Mouse (Mus musculus) MEL (cell line): ENCODE measurements around the gene Olfr678. TPM values are rescaled to one million over a fixed set of nuclear protein-coding genes. Genes with fewer than 3 reads are reported as not detected.

Experiments used
- DNase-seq: peaks from one replicate; pipeline ENCODE4 v3.0.0; 2011; ENCODE audit warnings: low read depth, low spot score
- H3K27ac ChIP-seq: 2 replicates; pipeline ENCODE4 v1.5.1; 2012; ENCODE audit warnings: low read depth, mild to moderate bottlenecking, control low read depth, low read length, moderate library complexity; ENCODE audit not compliant: control insufficient read depth
- H3K27me3 ChIP-seq, 2 experiments: fragments of 150-350 bp in 1 of 2; sonication (generic) in 1 of 2; 2 replicates each; pipeline ENCODE4 v1.6.1; 2012; ENCODE audit warnings: low read length in 2 of 2, mild to moderate bottlenecking in 2 of 2, improper control_type of control experiment in 1 of 2, moderate library complexity in 1 of 2; ENCODE audit not compliant: insufficient read depth in 2 of 2, control insufficient read depth in 1 of 2
- H3K36me3 ChIP-seq, 2 experiments: 2 replicates each; pipeline ENCODE4 v1.6.1; 2012 to 2014; ENCODE audit warnings: low read length in 2 of 2, improper control_type of control experiment in 1 of 2, inconsistent platforms in 1 of 2, mild to moderate bottlenecking in 1 of 2; ENCODE audit not compliant: insufficient read depth in 2 of 2, control insufficient read depth in 1 of 2
- H3K4me1 ChIP-seq, 2 experiments: fragments of 150-350 bp in 1 of 2; sonication (generic) in 1 of 2; 2 replicates each; pipeline ENCODE4 v1.6.1; 2012; ENCODE audit warnings: low read length in 2 of 2, improper control_type of control experiment in 1 of 2, mild to moderate bottlenecking in 1 of 2; ENCODE audit not compliant: insufficient read depth in 2 of 2, control insufficient read depth in 1 of 2
- H3K4me3 ChIP-seq, 2 experiments: fragments of 150-350 bp in 1 of 2; sonication (generic) in 1 of 2; 2 replicates each; pipeline ENCODE4 v1.5.1; 2012; ENCODE audit warnings: low read depth in 2 of 2, low read length in 2 of 2, mild to moderate bottlenecking in 2 of 2, moderate library complexity in 2 of 2, control low read depth in 1 of 2, improper control_type of control experiment in 1 of 2; ENCODE audit not compliant: control insufficient read depth in 1 of 2, insufficient read depth in 1 of 2
- H3K79me2 ChIP-seq: 2 replicates; pipeline ENCODE4 v1.6.1; 2012; ENCODE audit warnings: mild to moderate bottlenecking, low read length, moderate library complexity; ENCODE audit not compliant: control insufficient read depth, poor library complexity, insufficient read depth
- H3K9ac ChIP-seq: 2 replicates; pipeline ENCODE4 v1.6.1; 2012; ENCODE audit warnings: low read depth, mild to moderate bottlenecking, control low read depth, low read length, moderate library complexity; ENCODE audit not compliant: control insufficient read depth, poor library complexity, severe bottlenecking
- H3K9me3 ChIP-seq: fragments of 150-350 bp; sonication (generic); replicated peaks from 2 replicates; pipeline ENCODE4 v1.6.1; 2012; ENCODE audit warnings: mild to moderate bottlenecking, low read length, improper control_type of control experiment, moderate library complexity; ENCODE audit not compliant: insufficient read depth
- BHLHE40 ChIP-seq: IDR thresholded peaks from 2 replicates; pipeline ENCODE4 v1.6.1; 2012; ENCODE audit warnings: low read depth, mild to moderate bottlenecking, inconsistent platforms, low read length, improper control_type of control experiment, borderline replicate concordance
- CHD1 ChIP-seq: IDR thresholded peaks from 2 replicates; pipeline ENCODE4 v1.6.1; 2012; ENCODE audit warnings: low read depth, mild to moderate bottlenecking, inconsistent platforms, low read length, improper control_type of control experiment
- CHD2 ChIP-seq: IDR thresholded peaks from 2 replicates; pipeline ENCODE4 v1.6.1; 2011; ENCODE audit warnings: low read length, improper control_type of control experiment
- ELF1 ChIP-seq: IDR thresholded peaks from 2 replicates; pipeline ENCODE4 v1.6.1; 2014; ENCODE audit warnings: low read depth, mild to moderate bottlenecking, inconsistent platforms, low read length, improper control_type of control experiment, moderate library complexity
- EP300 ChIP-seq, 2 experiments: IDR thresholded peaks; 2 replicates each; pipeline ENCODE4 v1.6.1; 2011; ENCODE audit warnings: improper control_type of control experiment in 2 of 2, low read length in 2 of 2, low read depth in 1 of 2, mild to moderate bottlenecking in 1 of 2
- ETS1 ChIP-seq: IDR thresholded peaks from 2 replicates; pipeline ENCODE4 v1.6.1; 2012; ENCODE audit warnings: low read depth, mild to moderate bottlenecking, inconsistent platforms, low read length, improper control_type of control experiment, moderate library complexity
- GABPA ChIP-seq: IDR thresholded peaks from 2 replicates; pipeline ENCODE4 v1.6.1; 2012; ENCODE audit warnings: low read depth, mild to moderate bottlenecking, inconsistent platforms, low read length, improper control_type of control experiment, moderate library complexity
- GATA1 ChIP-seq: IDR thresholded peaks from 2 replicates; pipeline ENCODE4 v1.6.1; 2011; ENCODE audit warnings: low read depth, low read length, improper control_type of control experiment
- KAT2A ChIP-seq: conservative IDR thresholded peaks from 2 replicates; pipeline ENCODE4 v1.6.1; 2012; ENCODE audit warnings: low read depth, low read length, improper control_type of control experiment, inconsistent platforms
- MAFK ChIP-seq: IDR thresholded peaks from 2 replicates; pipeline ENCODE4 v1.6.1; 2011; ENCODE audit warnings: low read depth, mild to moderate bottlenecking, low read length, improper control_type of control experiment, borderline replicate concordance
- MAX ChIP-seq: IDR thresholded peaks from 2 replicates; pipeline ENCODE4 v1.6.1; 2011; ENCODE audit warnings: low read length, improper control_type of control experiment
- MXI1 ChIP-seq: IDR thresholded peaks from 2 replicates; pipeline ENCODE4 v1.6.1; 2011; ENCODE audit warnings: mild to moderate bottlenecking, low read depth, low read length, improper control_type of control experiment
- NELFE ChIP-seq: IDR thresholded peaks from 2 replicates; pipeline ENCODE4 v1.6.1; 2011; ENCODE audit warnings: low read depth, low read length, improper control_type of control experiment
- POLR2A ChIP-seq, 2 experiments: IDR thresholded peaks; 2 replicates each; pipeline ENCODE4 v1.6.1; 2011 to 2012; ENCODE audit warnings: low read length in 2 of 2, mild to moderate bottlenecking in 2 of 2, control low read depth in 1 of 2, improper control_type of control experiment in 1 of 2, low read depth in 1 of 2, moderate library complexity in 1 of 2; ENCODE audit not compliant: control insufficient read depth in 1 of 2, insufficient read depth in 1 of 2, poor library complexity in 1 of 2
- POLR2AphosphoS2 ChIP-seq: IDR thresholded peaks from 2 replicates; pipeline ENCODE4 v1.6.1; 2011; ENCODE audit warnings: low read length, improper control_type of control experiment
- RAD21 ChIP-seq: IDR thresholded peaks from 2 replicates; pipeline ENCODE4 v1.6.1; 2011; ENCODE audit warnings: mild to moderate bottlenecking, low read depth, low read length, improper control_type of control experiment
- SMC3 ChIP-seq: IDR thresholded peaks from 2 replicates; pipeline ENCODE4 v1.6.1; 2011; ENCODE audit warnings: low read depth, low read length, improper control_type of control experiment
- TAL1 ChIP-seq: IDR thresholded peaks from 2 replicates; pipeline ENCODE4 v1.6.1; 2012; ENCODE audit warnings: mild to moderate bottlenecking, inconsistent platforms, low read length, moderate library complexity, mixed read lengths
- UBTF ChIP-seq: IDR thresholded peaks from 2 replicates; pipeline ENCODE4 v1.6.1; 2012; ENCODE audit warnings: low read depth, mild to moderate bottlenecking, inconsistent platforms, low read length, improper control_type of control experiment, moderate library complexity, borderline replicate concordance; ENCODE audit not compliant: insufficient read depth
- USF2 ChIP-seq, 2 experiments: IDR thresholded peaks; 2 replicates each; pipeline ENCODE4 v1.6.1; 2011 to 2012; ENCODE audit warnings: improper control_type of control experiment in 2 of 2, low read length in 2 of 2, borderline replicate concordance in 1 of 2, inconsistent platforms in 1 of 2, low read depth in 1 of 2, mild to moderate bottlenecking in 1 of 2; ENCODE audit not compliant: insufficient read depth in 1 of 2
- ZC3H11A ChIP-seq: IDR thresholded peaks from 2 replicates; pipeline ENCODE4 v1.6.1; 2012; ENCODE audit warnings: low read depth, mild to moderate bottlenecking, inconsistent platforms, low read length, improper control_type of control experiment
- ZKSCAN1 ChIP-seq: IDR thresholded peaks from 2 replicates; pipeline ENCODE4 v1.6.1; 2012; ENCODE audit warnings: low read depth, mild to moderate bottlenecking, inconsistent platforms, low read length, improper control_type of control experiment, moderate library complexity
- ZMIZ1 ChIP-seq: IDR thresholded peaks from 2 replicates; pipeline ENCODE4 v1.6.1; 2012; ENCODE audit warnings: low read depth, mild to moderate bottlenecking, inconsistent platforms, low read length, improper control_type of control experiment, moderate library complexity
- ZNF384 ChIP-seq: IDR thresholded peaks from 2 replicates; pipeline ENCODE4 v1.6.1; 2012; ENCODE audit warnings: low read depth, mild to moderate bottlenecking, inconsistent platforms, low read length, improper control_type of control experiment
- polyA plus RNA-seq, 2 experiments: library from polyadenylated mRNA; stranded (reverse) in 1 of 2; unstranded in 1 of 2; fragments of >175 nt in 1 of 2; fragments of >200 nt in 1 of 2; gene quantifications; 2 replicates each; pipeline versions ENCODE4 v1.2.1 to v1.2.4; 2012; ENCODE audit warnings: low replicate concordance in 2 of 2, low read depth in 1 of 2; ENCODE audit not compliant: insufficient read length in 2 of 2, insufficient read depth in 1 of 2, missing spikeins in 1 of 2
- total RNA-seq: library from RNA; depleted of rRNA; stranded (reverse); fragments of 300-350 nt; gene quantifications from 2 replicates; pipeline ENCODE4 v1.2.3, GENCODE M21; 2012; rRNA removed

The Olfr678 gene
- not detected in 2 replicates for total RNA-seq
- polyA plus RNA-seq: not detected

- Histone ChIP-seq H3K27me3 (no peaks in the 10 kb centered on the region), H3K79me2 (no peaks in the 10 kb centered on the region), H3K4me3 (no peak within 1 kb of the TSS), H3K9ac (no peak within 1 kb of the TSS), H3K4me1 (no peaks in the 10 kb centered on the region), H3K27ac (no peak within 1 kb of the TSS), H3K9me3 (no peaks in the 10 kb centered on the region), H3K36me3 (no peaks in the 10 kb centered on the region)
- TF ChIP-seq POLR2AphosphoS2 (no peak), UBTF (no peak), NELFE (no peak), CHD1 (no peak), ZC3H11A (no peak), TAL1 (no peak), GABPA (no peak), ZNF384 (no peak), POLR2A (IDR thresholded peaks at IDR 0.05; ENCODE audit: control insufficient read depth in 1 of 2, insufficient read depth in 1 of 2, low read depth in 1 of 2, low read length in 2 of 2, poor library complexity in 1 of 2) (no peak), MAX (no peak), ELF1 (no peak), USF2 (IDR thresholded peaks at IDR 0.05; ENCODE audit: borderline replicate concordance in 1 of 2, insufficient read depth in 1 of 2, low read depth in 1 of 2, low read length in 2 of 2) (no peak), SMC3 (no peak), RAD21 (no peak), ETS1 (no peak)
- DNase-seq: no peak
Measured at GRCm38 (mm10) chr7:105064175-105064574, at the start of gene Olfr678. Olfr678 (plus strand) TSS chr7:105064475.

- no peaks in the 10 kb centered on the region for H3K79me2 ChIP-seq
- TF ChIP-seq CHD2: no peak
- TF ChIP-seq USF2 (IDR thresholded peaks at IDR 0.05; ENCODE audit: borderline replicate concordance in 1 of 2, insufficient read depth in 1 of 2, low read depth in 1 of 2, low read length in 2 of 2): no peak
- TF ChIP-seq TAL1: no peak
- no peak for TF ChIP-seq ZC3H11A
- no peak for TF ChIP-seq BHLHE40
- TF ChIP-seq GATA1: no peak
- TF ChIP-seq ZKSCAN1: no peak
- no peak for TF ChIP-seq ZMIZ1
- no peak for TF ChIP-seq MAFK
- TF ChIP-seq KAT2A: no peak
- no peak for TF ChIP-seq MXI1
- no peak for TF ChIP-seq EP300 (IDR thresholded peaks at IDR 0.05; ENCODE audit: low read depth in 1 of 2, low read length in 2 of 2)
- no peak for TF ChIP-seq SMC3
- no peak for DNase-seq
- no peak overlapping the region for H3K4me3 ChIP-seq
- no peak overlapping the region for H3K9ac ChIP-seq
- H3K36me3 ChIP-seq: no peaks in the 10 kb centered on the region
- no peaks in the 10 kb centered on the region for H3K4me1 ChIP-seq
- no peaks in the 10 kb centered on the region for H3K27me3 ChIP-seq
- no peak overlapping the region for H3K27ac ChIP-seq
- no peaks in the 10 kb centered on the region for H3K9me3 ChIP-seq
Measured at GRCm38 (mm10) chr7:105022530-105022929, 41.7 kb upstream of the Olfr678 start.
